Mouse (Mus musculus) stomach, postnatal 0 days (tissue): ENCODE measurements at regions not wholly inside any gene's neighbourhood (a gene's known extent, or its start where the extent isn't known, plus 50 kb on each side); places are given as distances from the start of the nearest gene placed in this dataset.
A peak's percentile ranks its signal among the peaks of the same experiment; 100 is the strongest.

Experiments
- ATAC-seq: fragments of 200-750 bp; cut with Nextera tagmentation; 2 replicates; pipeline ENCODE4 v1.8.0; 2017; ENCODE audit not compliant: low FRiP score, low TSS enrichment
- DNase-seq: peaks from one replicate; pipeline ENCODE4 v3.0.0-alpha.2; 2016; ENCODE audit warnings: low spot score
- H3K27ac ChIP-seq: fragments of 300-500 bp; sonication (generic); replicated peaks from 2 replicates; pipeline ENCODE4 v1.5.1; 2014; ENCODE audit warnings: mild to moderate bottlenecking, control low read depth
- H3K27me3 ChIP-seq: fragments of 300-500 bp; sonication (generic); 2 replicates; pipeline ENCODE4 v1.6.1; 2014; ENCODE audit warnings: low read length; ENCODE audit not compliant: control insufficient read depth, insufficient read depth
- H3K36me3 ChIP-seq: fragments of 300-500 bp; sonication (generic); 2 replicates; pipeline ENCODE4 v1.6.1; 2014; ENCODE audit warnings: low read length, mixed read lengths; ENCODE audit not compliant: control insufficient read depth, insufficient read depth
- H3K4me1 ChIP-seq: fragments of 300-500 bp; sonication (generic); replicated peaks from 2 replicates; pipeline ENCODE4 v1.6.1; 2014; ENCODE audit warnings: antibody characterized with exemption; ENCODE audit not compliant: control insufficient read depth, insufficient read depth
- H3K4me2 ChIP-seq: fragments of 300-500 bp; sonication (generic); replicated peaks from 2 replicates; pipeline ENCODE4 v1.6.1; 2014; ENCODE audit warnings: low read depth, mild to moderate bottlenecking, control low read depth, moderate library complexity
- H3K4me3 ChIP-seq: fragments of 300-500 bp; sonication (generic); 2 replicates; pipeline ENCODE4 v1.5.1; 2014; ENCODE audit warnings: low read depth, low read length, control low read depth
- H3K9ac ChIP-seq: fragments of 300-500 bp; sonication (generic); 2 replicates; pipeline ENCODE4 v1.6.1; 2014; ENCODE audit warnings: mild to moderate bottlenecking, low read length, control low read depth, mixed read lengths
- H3K9me3 ChIP-seq: fragments of 300-500 bp; sonication (generic); 2 replicates; pipeline ENCODE4 v1.6.1; 2016; ENCODE audit warnings: low read length; ENCODE audit not compliant: control insufficient read depth
- CTCF ChIP-seq: IDR thresholded peaks from 2 replicates; pipeline ENCODE4 v1.5.1; 2016; ENCODE audit warnings: antibody characterized with exemption, low read depth, mild to moderate bottlenecking, moderate library complexity
- EP300 ChIP-seq: optimal IDR thresholded peaks from 2 replicates; pipeline ENCODE3; 2016; ENCODE audit warnings: antibody characterized with exemption
- WGBS: fragments of 180-500 bp; shearing (Covaris S2); extraction: QIAGEN DNeasy Blood & Tissue Kit; methylation state at CpG from one replicate; pipeline ENCODE4 v1.1.7; 2014; 5-methylcytosine and 5-hydroxymethylcytosine counted together

- no peaks in the 10 kb centered on the region for H3K9me3 ChIP-seq
- H3K4me3 ChIP-seq: no peak overlapping the region
- no peaks in the 10 kb centered on the region for H3K27me3 ChIP-seq
- WGBS: 40% methylated on average over 3 of the region's 3 CpGs
- H3K4me1 ChIP-seq: no peaks in the 10 kb centered on the region
- TF ChIP-seq CTCF: no peak
- TF ChIP-seq EP300: no peak
- no peaks in the 10 kb centered on the region for H3K36me3 ChIP-seq
- DNase-seq: no peak
- H3K27ac ChIP-seq: no peak overlapping the region
- H3K4me2 ChIP-seq: no peak overlapping the region
- no peak for ATAC-seq
- no peak overlapping the region for H3K9ac ChIP-seq
Measured at GRCm38 (mm10) chr1:51650653-51650995, 172.4 kb upstream of the Nabp1 start.

DNA sequence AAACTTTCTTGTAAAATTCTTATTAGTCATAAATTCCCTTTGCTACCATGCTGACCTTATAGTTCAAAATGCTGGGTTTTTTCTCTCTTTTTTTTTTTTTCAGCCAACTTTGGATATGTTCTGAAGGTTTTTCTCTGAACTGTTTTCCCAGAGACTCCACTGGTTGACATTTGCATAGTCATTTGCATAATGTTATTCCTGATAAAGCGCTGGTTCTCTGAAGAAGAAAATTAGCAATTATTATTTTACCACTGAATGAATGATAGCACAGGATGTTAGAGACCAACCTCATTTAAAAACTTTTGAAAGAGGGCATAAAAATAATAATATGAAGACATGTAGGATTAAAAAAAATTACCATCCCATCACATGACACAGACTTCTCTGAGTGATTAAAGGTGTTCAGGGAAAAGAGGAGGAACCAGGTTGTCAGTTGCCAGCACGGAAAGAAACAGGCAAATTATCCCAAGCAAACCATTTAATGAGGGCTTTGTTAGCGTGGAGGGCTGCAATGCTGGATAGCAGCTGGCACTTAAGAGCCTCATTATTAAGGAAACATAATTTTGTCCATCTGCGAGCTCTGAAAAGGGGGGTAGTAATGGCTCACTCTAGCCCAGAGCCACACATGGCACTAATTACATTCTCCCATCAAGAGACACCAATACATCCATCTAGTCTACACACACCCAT is 171.9 kb upstream of the Nabp1 start:
- Histone ChIP-seq H3K4me1 (no peaks in the 10 kb centered on the region), H3K4me2 (no peak overlapping the region), H3K27me3 (no peaks in the 10 kb centered on the region), H3K36me3 (no peaks in the 10 kb centered on the region), H3K27ac (no peak overlapping the region), H3K9ac (no peak overlapping the region), H3K4me3 (no peak overlapping the region), H3K9me3 (no peaks in the 10 kb centered on the region)
- ATAC-seq (no peak), DNase-seq (no peak)
- TF ChIP-seq EP300 (no peak), CTCF (no peak)
- WGBS: 62% methylated on average over 4 of the region's 4 CpGs

DNA sequence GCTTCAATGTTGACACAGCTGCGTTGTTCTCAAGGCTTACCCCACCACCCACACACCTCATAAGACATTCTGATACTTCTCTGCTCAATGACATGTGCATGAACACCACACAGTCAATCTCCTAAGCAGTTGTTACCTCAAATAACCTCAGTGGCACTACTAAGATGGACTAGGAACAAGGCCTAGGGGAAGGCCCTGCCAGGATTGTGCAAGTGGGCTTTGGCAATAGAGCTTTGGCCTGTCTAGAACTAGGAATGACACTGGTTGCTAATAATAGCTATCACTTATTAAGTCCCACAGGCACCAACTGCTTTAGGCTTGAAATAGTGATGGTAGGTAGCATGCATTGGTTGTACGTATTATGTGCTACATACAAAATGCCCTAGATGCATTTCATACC is 169.7 kb upstream of the Nabp1 start:
- no peak overlapping the region for H3K9ac ChIP-seq
- no peak overlapping the region for H3K4me2 ChIP-seq
- H3K4me1 ChIP-seq: no peaks in the 10 kb centered on the region
- no peak overlapping the region for H3K4me3 ChIP-seq
- DNase-seq (no peak), ATAC-seq (no peak)
- TF ChIP-seq CTCF (no peak), EP300 (no peak)
- H3K36me3 ChIP-seq: no peaks in the 10 kb centered on the region
- 72% methylated on average over 2 of the region's 2 CpGs for WGBS
- H3K27ac ChIP-seq: no peak overlapping the region
- no peaks in the 10 kb centered on the region for H3K27me3 ChIP-seq
- no peaks in the 10 kb centered on the region for H3K9me3 ChIP-seq

- no peak overlapping the region for H3K27ac ChIP-seq
- H3K4me2 ChIP-seq: no peak overlapping the region
- DNase-seq (peak; percentile 74), ATAC-seq (no peak)
- H3K4me3 ChIP-seq: no peak overlapping the region
- TF ChIP-seq CTCF (peak; percentile 92), EP300 (no peak)
- H3K9me3 ChIP-seq: no peaks in the 10 kb centered on the region
- no peaks in the 10 kb centered on the region for H3K36me3 ChIP-seq
- H3K9ac ChIP-seq: no peak overlapping the region
- H3K27me3 ChIP-seq: no peaks in the 10 kb centered on the region
- 20% methylated on average over 2 of the region's 2 CpGs for WGBS
- no peaks in the 10 kb centered on the region for H3K4me1 ChIP-seq
Measured at GRCm38 (mm10) chr1:51644399-51644798, 166.2 kb upstream of the Nabp1 start.

- no peaks in the 10 kb centered on the region for H3K36me3 ChIP-seq
- no peak overlapping the region for H3K9ac ChIP-seq
- H3K4me3 ChIP-seq: no peak overlapping the region
- DNase-seq (peak; percentile 33), ATAC-seq (peak; percentile 74; the same call in 1 of the 2 replicates)
- H3K27ac ChIP-seq: no peak overlapping the region
- no peaks in the 10 kb centered on the region for H3K4me1 ChIP-seq
- 22% methylated on average over 3 of the region's 3 CpGs for WGBS
- no peak for TF ChIP-seq EP300
- TF ChIP-seq CTCF: no peak
- no peaks in the 10 kb centered on the region for H3K9me3 ChIP-seq
- H3K27me3 ChIP-seq: no peaks in the 10 kb centered on the region
- no peak overlapping the region for H3K4me2 ChIP-seq
Measured at GRCm38 (mm10) chr1:51643640-51644039, 165.4 kb upstream of the Nabp1 start.

DNA sequence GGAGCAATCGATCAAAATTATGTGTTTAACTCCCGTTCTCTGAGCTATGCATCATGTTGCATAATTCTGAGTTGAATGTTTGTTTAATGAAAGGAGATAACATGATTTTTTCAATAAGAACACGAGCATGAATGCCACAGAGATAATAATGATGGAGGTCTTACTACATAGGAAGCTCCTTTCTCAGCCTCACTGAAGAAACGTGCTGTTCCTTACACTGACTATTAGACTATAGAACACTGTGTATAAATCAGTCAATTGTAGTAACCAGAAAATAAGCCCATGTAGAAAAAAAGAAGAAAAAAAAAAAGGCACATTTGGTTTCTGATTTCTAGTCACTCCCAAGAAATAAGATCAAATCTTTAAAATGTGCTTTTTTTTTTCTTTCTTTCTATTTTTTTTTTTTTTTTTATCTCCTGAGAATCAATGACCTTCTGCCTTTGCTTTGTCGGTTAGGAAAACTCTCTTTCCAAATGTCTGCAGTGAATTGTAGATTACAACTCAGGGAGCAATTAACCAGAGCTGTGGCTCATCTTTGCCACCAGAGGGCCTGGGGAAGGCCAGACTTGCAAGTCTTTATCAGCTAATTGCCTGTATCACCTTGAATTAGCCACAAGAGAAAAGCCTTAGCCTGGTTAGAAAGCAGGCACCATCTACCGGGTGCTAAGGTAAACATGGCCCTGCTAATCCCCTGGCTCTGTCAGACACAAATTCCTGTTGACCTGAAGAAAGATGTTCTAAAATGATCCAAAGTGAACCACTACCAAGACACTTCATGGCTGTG is 160.5 kb upstream of the Nabp1 start:
- no peak overlapping the region for H3K4me2 ChIP-seq
- no peaks in the 10 kb centered on the region for H3K9me3 ChIP-seq
- H3K4me3 ChIP-seq: no peak overlapping the region
- no peaks in the 10 kb centered on the region for H3K4me1 ChIP-seq
- no peaks in the 10 kb centered on the region for H3K36me3 ChIP-seq
- ATAC-seq (no peak), DNase-seq (no peak)
- TF ChIP-seq CTCF (peak; percentile 55), EP300 (no peak)
- no peak overlapping the region for H3K27ac ChIP-seq
- no peaks in the 10 kb centered on the region for H3K27me3 ChIP-seq
- no peak overlapping the region for H3K9ac ChIP-seq
- WGBS: 36% methylated on average over 6 of the region's 6 CpGs
